Mouse (Mus musculus) midbrain, postnatal 0 days (tissue): ENCODE results near the gene Hdac5. TPM values are rescaled to one million over a fixed set of nuclear protein-coding genes. Genes with fewer than 3 reads are reported as not detected.

ENCODE experiments used
- ATAC-seq: fragments of 200-750 bp; cut with Nextera tagmentation; 2 replicates; pipeline ENCODE4 v1.8.0; 2017; ENCODE audit warnings: moderate number of reproducible peaks, mild to moderate bottlenecking, moderate TSS enrichment, moderate library complexity; ENCODE audit not compliant: low FRiP score
- DNase-seq: peaks from one replicate; pipeline ENCODE4 v3.0.0-alpha.2; 2015; ENCODE audit warnings: low spot score
- H3K27ac ChIP-seq: fragments of 300-500 bp; sonication (generic); 2 replicates; pipeline ENCODE4 v1.5.1; 2014; ENCODE audit warnings: low read depth, mild to moderate bottlenecking, low read length, mixed read lengths
- H3K27me3 ChIP-seq: fragments of 300-500 bp; sonication (generic); 2 replicates; pipeline ENCODE4 v1.6.1; 2014; ENCODE audit warnings: low read length, control low read depth, mixed read lengths; ENCODE audit not compliant: insufficient read depth
- H3K36me3 ChIP-seq: fragments of 300-500 bp; sonication (generic); 2 replicates; pipeline ENCODE4 v1.6.1; 2014; ENCODE audit warnings: low read length, control low read depth, mixed read lengths; ENCODE audit not compliant: insufficient read depth
- H3K4me1 ChIP-seq: fragments of 300-500 bp; sonication (generic); 2 replicates; pipeline ENCODE4 v1.6.1; 2014; ENCODE audit warnings: mild to moderate bottlenecking, control low read depth, antibody characterized with exemption, low read length, mixed read lengths; ENCODE audit not compliant: insufficient read depth
- H3K4me2 ChIP-seq: fragments of 300-500 bp; sonication (generic); 2 replicates; pipeline ENCODE4 v1.6.1; 2014; ENCODE audit warnings: low read depth, mild to moderate bottlenecking, low read length, mixed read lengths; ENCODE audit not compliant: poor library complexity, severe bottlenecking
- H3K4me3 ChIP-seq: fragments of 300-500 bp; sonication (generic); 2 replicates; pipeline ENCODE4 v1.5.1; 2014; ENCODE audit warnings: low read depth, mild to moderate bottlenecking, low read length, moderate library complexity
- H3K9ac ChIP-seq: fragments of 300-500 bp; sonication (generic); replicated peaks from 2 replicates; pipeline ENCODE4 v1.6.1; 2014; ENCODE audit warnings: mild to moderate bottlenecking, low read length, moderate library complexity, mixed read lengths; ENCODE audit not compliant: poor library complexity, severe bottlenecking
- H3K9me3 ChIP-seq: fragments of 300-500 bp; sonication (generic); 2 replicates; pipeline ENCODE4 v1.6.1; 2016; ENCODE audit warnings: low read length, control low read depth
- CTCF ChIP-seq: IDR thresholded peaks from 2 replicates; pipeline ENCODE4 v1.5.1; 2016; ENCODE audit warnings: antibody characterized with exemption, mild to moderate bottlenecking
- WGBS: fragments of 180-500 bp; shearing (Covaris S2); extraction: QIAGEN DNeasy Blood & Tissue Kit; methylation state at CpG from one replicate; pipeline ENCODE4 v1.1.7; 2014; 5-methylcytosine and 5-hydroxymethylcytosine counted together
- polyA plus RNA-seq: library from polyadenylated mRNA; unstranded; fragments of >200 nt; fragmentation: Nextera tagmentation; extraction: Ambion mirVana; gene quantifications from 2 replicates; pipeline ENCODE4 v1.2.1, GENCODE M21; 2015
- total RNA-seq: library from RNA; depleted of rRNA; stranded (reverse); fragments of >200 nt; gene quantifications from 2 replicates; pipeline ENCODE4 v1.2.3, GENCODE M21; 2014

Hdac5 gene
- total and polyA plus RNA-seq, 2 experiments from 2014 or later: 65.9 to 183 TPM

DNA sequence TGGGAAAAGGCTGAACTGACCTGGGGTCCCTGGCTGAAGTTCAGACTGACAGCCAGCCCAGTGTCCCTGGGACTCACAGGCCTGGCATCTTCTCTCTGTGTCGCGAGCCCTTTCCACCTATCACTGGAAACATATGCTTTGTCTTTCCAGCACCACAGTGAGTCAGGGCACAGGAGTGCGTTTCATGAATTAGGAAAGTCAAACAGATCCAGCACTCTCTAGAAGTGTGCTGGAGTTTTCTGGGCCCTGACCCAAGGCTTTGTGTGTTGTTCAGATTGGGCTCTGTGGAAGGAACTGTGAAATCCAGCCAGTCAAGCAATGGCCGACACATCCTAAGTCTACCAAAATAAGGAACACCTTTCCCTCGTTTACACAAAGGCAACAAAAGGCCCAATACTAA is 4.7 kb downstream of the Hdac5 start:
- Histone ChIP-seq H3K4me2 (no peak overlapping the region), H3K4me1 (peaks cover 24% of the 10 kb centered on the region), H3K27ac (no peak overlapping the region), H3K9ac (no peak overlapping the region), H3K9me3 (no peaks in the 10 kb centered on the region), H3K27me3 (no peaks in the 10 kb centered on the region), H3K4me3 (no peak overlapping the region), H3K36me3 (peaks cover 13% of the 10 kb centered on the region)
- ATAC-seq: no peak
- DNase-seq: no peak
- WGBS: 60% methylated on average over 5 of the region's 5 CpGs
- TF ChIP-seq CTCF: no peak

- Histone ChIP-seq H3K27ac (no peak overlapping the region), H3K9ac (0 out of 2 replicates have a peak overlapping the region, but pooled peaks have one; percentile 50)
These were observed 5.3 kb downstream of the Hdac5 start for GRCm38 (mm10) chr11:102224686-102225085.

GRCm38 (mm10) chr11:102223166-102223565 is 6.8 kb downstream of the Hdac5 start:
- ATAC-seq (no peak), DNase-seq (peak; percentile 63)
- Histone ChIP-seq H3K9ac (no peak overlapping the region), H3K9me3 (no peaks in the 10 kb centered on the region), H3K27ac (no peak overlapping the region), H3K4me1 (peaks cover 35% of the 10 kb centered on the region), H3K4me3 (no peak overlapping the region), H3K27me3 (no peaks in the 10 kb centered on the region), H3K4me2 (no peak overlapping the region), H3K36me3 (peaks cover 13% of the 10 kb centered on the region)
- WGBS: 44% methylated on average over 6 of the region's 6 CpGs
- TF ChIP-seq CTCF: peak; percentile 78

More at GRCm38 (mm10) chr11:102224686-102225085, 5.3 kb downstream of the Hdac5 start:
- DNase-seq (peak; percentile 8), ATAC-seq (no peak)
- Histone ChIP-seq H3K9me3 (no peaks in the 10 kb centered on the region), H3K36me3 (peaks cover 13% of the 10 kb centered on the region), H3K27me3 (no peaks in the 10 kb centered on the region), H3K4me2 (peak overlapping the region; percentile 15; the same call in 1 of the 2 replicates), H3K4me1 (peaks cover 25% of the 10 kb centered on the region), H3K4me3 (no peak overlapping the region)
- WGBS: 8% methylated on average over 22 of the region's 22 CpGs
- no peak for TF ChIP-seq CTCF

DNA sequence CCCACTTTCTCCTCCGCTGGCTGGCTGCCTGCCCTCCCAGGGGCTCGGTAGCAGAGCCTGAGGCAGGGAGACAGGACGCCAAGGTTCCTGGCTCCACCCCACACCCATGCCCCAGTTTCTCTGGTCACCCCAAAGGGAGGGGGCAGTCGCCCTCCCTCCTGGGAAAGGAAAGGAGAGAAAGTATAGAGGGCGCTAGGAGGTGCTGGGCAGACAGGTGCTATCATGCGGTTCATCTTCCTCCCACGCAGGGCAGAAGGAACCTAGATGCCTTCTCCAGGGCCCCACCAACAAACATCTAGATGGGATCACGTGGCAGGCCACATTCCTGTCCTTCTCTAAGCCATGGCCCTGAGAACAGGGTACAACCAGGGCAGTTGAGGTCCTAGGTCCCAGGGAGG is 8.0 kb downstream of the Hdac5 start:
- TF ChIP-seq CTCF: no peak
- WGBS: 75% methylated on average over 8 of the region's 8 CpGs
- DNase-seq (no peak), ATAC-seq (no peak)
- H3K27ac ChIP-seq: no peak overlapping the region
- peaks cover 17% of the 10 kb centered on the region for H3K36me3 ChIP-seq
- H3K4me2 ChIP-seq: no peak overlapping the region
- peaks cover 24% of the 10 kb centered on the region; the same call in 1 of the 2 replicates for H3K4me1 ChIP-seq
- no peaks in the 10 kb centered on the region for H3K27me3 ChIP-seq
- H3K4me3 ChIP-seq: no peak overlapping the region
- peak overlapping the region; percentile 36; the same call in 1 of the 2 replicates for H3K9ac ChIP-seq
- no peaks in the 10 kb centered on the region for H3K9me3 ChIP-seq

- no peak for TF ChIP-seq CTCF
- Histone ChIP-seq H3K9ac (no peak overlapping the region), H3K27ac (no peak overlapping the region), H3K4me1 (peaks cover 24% of the 10 kb centered on the region; the same call in 1 of the 2 replicates), H3K36me3 (peaks cover 17% of the 10 kb centered on the region), H3K27me3 (no peaks in the 10 kb centered on the region), H3K9me3 (no peaks in the 10 kb centered on the region), H3K4me2 (no peak overlapping the region), H3K4me3 (no peak overlapping the region)
- ATAC-seq: no peak
- WGBS: 85% methylated on average over 8 of the region's 8 CpGs
- DNase-seq: no peak
These were observed 8.6 kb downstream of the Hdac5 start for GRCm38 (mm10) chr11:102221243-102221953.

GRCm38 (mm10) chr11:102220451-102220850 is 9.5 kb downstream of the Hdac5 start:
- WGBS: 66% methylated on average over 6 of the region's 6 CpGs
- Histone ChIP-seq H3K27ac (no peak overlapping the region), H3K27me3 (no peaks in the 10 kb centered on the region), H3K9me3 (no peaks in the 10 kb centered on the region), H3K4me2 (no peak overlapping the region), H3K9ac (no peak overlapping the region), H3K4me1 (peaks cover 30% of the 10 kb centered on the region; the same call in 1 of the 2 replicates), H3K4me3 (no peak overlapping the region), H3K36me3 (peaks cover 17% of the 10 kb centered on the region)
- ATAC-seq: no peak
- no peak for TF ChIP-seq CTCF
- no peak for DNase-seq
